Comparison of ENCODE assay signal across 12 mouse cellular contexts in genomic region chr10:70132714-70133113, GRCm38 (mm10). TPM values are rescaled to one million over a fixed set of nuclear protein-coding genes. Genes with fewer than 3 reads are reported as not detected.
DNase-seq lines count a peak whose midpoint lies in the region; ATAC-seq and TF ChIP-seq lines count a peak whose summit lies in the region.
"Had no signal": no experiment of that assay in that cellular context is flagged by ENCODE, and none has a peak within 500 bp of the region (broad histone marks: within the 10 kb centered on the region; RNA-seq: fewer than 3 reads in every experiment).

No protein-coding gene starts in this region.

- no peak overlapping the region for H3K4me3 ChIP-seq in heart, embryonic 12.5 days
- H3K4me3 ChIP-seq in neural tube, embryonic 13.5 days, result no peak overlapping the region
- H3K4me3 ChIP-seq in liver, embryonic 16.5 days (ENCODE audit: low read depth, low read length), result no peak overlapping the region
- no peak overlapping the region for H3K4me3 ChIP-seq in layer of hippocampus, adult 2 months

- no peaks in the 10 kb centered on the region for H3K27me3 ChIP-seq in heart, embryonic 12.5 days (replicated peaks)
- H3K27me3 ChIP-seq in neural tube, embryonic 13.5 days, result no peaks in the 10 kb centered on the region
- H3K27me3 ChIP-seq in liver, embryonic 16.5 days (ENCODE audit: control insufficient read depth, insufficient read depth, low read depth, low read length), result no peaks in the 10 kb centered on the region

- peaks cover 5% of the 10 kb centered on the region for H3K36me3 ChIP-seq in heart, embryonic 12.5 days
- H3K36me3 ChIP-seq in neural tube, embryonic 13.5 days, result no peaks in the 10 kb centered on the region
- no peaks in the 10 kb centered on the region for H3K36me3 ChIP-seq in liver, embryonic 16.5 days (ENCODE audit: control insufficient read depth, insufficient read depth)

- peak overlapping the region; percentile 94 for H3K27ac ChIP-seq in heart, embryonic 12.5 days (ENCODE audit: poor library complexity, severe bottlenecking)
- 0 out of 2 replicates have a peak overlapping the region, but pooled peaks have one; percentile 5 for H3K27ac ChIP-seq in neural tube, embryonic 13.5 days (replicated peaks)
- H3K27ac ChIP-seq in liver, embryonic 16.5 days (ENCODE audit: low read length), result peak overlapping the region; percentile 43
- H3K27ac ChIP-seq in layer of hippocampus, adult 2 months, result no peak overlapping the region

- intact Hi-C loops in heart, postnatal 25 days (cut with DNase I), result no loop called here

- DNase-seq in heart, postnatal 25 days (ENCODE audit: low spot score), result no peak
- no peak for DNase-seq in neural tube, embryonic 10.5 days (ENCODE audit: extremely low spot score, low spot score)
- DNase-seq in layer of hippocampus, adult 2 months (ENCODE audit: low spot score in 2 of 2), result no peak
- no peak for DNase-seq in urinary bladder, postnatal 14 days (ENCODE audit: low spot score)
- no peak for DNase-seq in urinary bladder, postnatal 36 days (ENCODE audit: low spot score in 2 of 2)
- DNase-seq: adrenal gland, adult 2 months; B cell, adult 2 months; forebrain, postnatal 0 days; kidney, adult 2 months had no signal

- H3K9ac ChIP-seq in heart, embryonic 12.5 days, result peak overlapping the region; percentile 21
- no peak overlapping the region for H3K9ac ChIP-seq in neural tube, embryonic 13.5 days
- no peak overlapping the region for H3K9ac ChIP-seq in liver, embryonic 16.5 days (ENCODE audit: low read depth, low read length)
- H3K9ac ChIP-seq: forebrain, postnatal 0 days had no signal

- peaks cover 70% of the 10 kb centered on the region for H3K4me1 ChIP-seq in heart, embryonic 12.5 days (replicated peaks)
- peaks cover 23% of the 10 kb centered on the region for H3K4me1 ChIP-seq in neural tube, embryonic 13.5 days (replicated peaks)
- peaks cover 54% of the 10 kb centered on the region for H3K4me1 ChIP-seq in liver, embryonic 16.5 days (ENCODE audit: control insufficient read depth, low read depth, low read length)

- no peaks in the 10 kb centered on the region for H3K9me3 ChIP-seq in heart, embryonic 12.5 days (replicated peaks)
- H3K9me3 ChIP-seq in neural tube, embryonic 13.5 days, result no peaks in the 10 kb centered on the region
- no peaks in the 10 kb centered on the region for H3K9me3 ChIP-seq in liver, embryonic 16.5 days (replicated peaks; ENCODE audit: control insufficient read depth, low read length)

- TF ChIP-seq CTCF in layer of hippocampus, adult 2 months (conservative IDR thresholded peaks at IDR 0.05), result no peak

- no peak for ATAC-seq in heart, embryonic 12.5 days (ENCODE audit: insufficient number of reproducible peaks, low FRiP score)
- no peak for ATAC-seq in neural tube, embryonic 13.5 days (ENCODE audit: low read depth)
- ATAC-seq in liver, embryonic 16.5 days (ENCODE audit: low read depth), result no peak
- ATAC-seq: forebrain, postnatal 0 days had no signal

- H3K4me2 ChIP-seq in heart, embryonic 12.5 days, result peak overlapping the region; percentile 47
- no peak overlapping the region for H3K4me2 ChIP-seq in neural tube, embryonic 13.5 days
- peak overlapping the region; percentile 7 for H3K4me2 ChIP-seq in liver, embryonic 16.5 days (ENCODE audit: low read depth, low read length)

- 39% methylated on average over 6 of the region's 6 CpGs for WGBS in heart, embryonic 12.5 days
- 83% methylated on average over 6 of the region's 6 CpGs for WGBS in neural tube, embryonic 13.5 days
- 54% methylated on average over 6 of the region's 6 CpGs for WGBS in liver, embryonic 16.5 days (ENCODE audit: insufficient replicate concordance)

RNA-seq across cellular contexts. Expression of gene Ccdc6, which starts 35.8 kb away (rescaled TPM):
- polyA plus RNA-seq in heart, embryonic 12.5 days (2016; fragmentation: Nextera tagmentation; extraction: Ambion mirVana), result 16.2 and 16.9 TPM in 2 replicates
- 10 to 100 TPM; 26.6 to 26.8 TPM for total RNA-seq in heart, postnatal 25 days (2021)
- 20.6 and 22.3 TPM in 2 replicates for polyA plus RNA-seq in neural tube, embryonic 13.5 days (2015; fragmentation: Nextera tagmentation; extraction: Ambion mirVana)
- polyA plus RNA-seq in liver, embryonic 16.5 days (2015; fragmentation: Nextera tagmentation; extraction: Ambion mirVana), result 5.8 and 6.0 TPM in 2 replicates
- total RNA-seq in layer of hippocampus, adult 2 months (2021), result 10 to 100 TPM; 60.5 to 65.6 TPM
